Mouse (Mus musculus): ENCODE data around the gene Tlr12. TPM values are rescaled to one million over a fixed set of nuclear protein-coding genes. Genes with fewer than 3 reads are reported as not detected.
A peak's percentile ranks its signal among the peaks of the same experiment; 100 is the strongest.
"Not testable (repeated sequence)": the region's sequence is repeated elsewhere in the genome, so short reads cannot be mapped to it uniquely, and the experiment has no call there.

Gene Tlr12
- 0.04 TPM in 1 of 2 replicates, not detected in the other for total RNA-seq (2012; rRNA removed)
- total RNA-seq (2014; rRNA removed) = 0.12 and 0.31 TPM in 2 replicates
- 0.14 and 0.15 TPM in 2 replicates for polyA plus RNA-seq (2012; ENCODE audit: insufficient read length, low read depth)

DNA sequence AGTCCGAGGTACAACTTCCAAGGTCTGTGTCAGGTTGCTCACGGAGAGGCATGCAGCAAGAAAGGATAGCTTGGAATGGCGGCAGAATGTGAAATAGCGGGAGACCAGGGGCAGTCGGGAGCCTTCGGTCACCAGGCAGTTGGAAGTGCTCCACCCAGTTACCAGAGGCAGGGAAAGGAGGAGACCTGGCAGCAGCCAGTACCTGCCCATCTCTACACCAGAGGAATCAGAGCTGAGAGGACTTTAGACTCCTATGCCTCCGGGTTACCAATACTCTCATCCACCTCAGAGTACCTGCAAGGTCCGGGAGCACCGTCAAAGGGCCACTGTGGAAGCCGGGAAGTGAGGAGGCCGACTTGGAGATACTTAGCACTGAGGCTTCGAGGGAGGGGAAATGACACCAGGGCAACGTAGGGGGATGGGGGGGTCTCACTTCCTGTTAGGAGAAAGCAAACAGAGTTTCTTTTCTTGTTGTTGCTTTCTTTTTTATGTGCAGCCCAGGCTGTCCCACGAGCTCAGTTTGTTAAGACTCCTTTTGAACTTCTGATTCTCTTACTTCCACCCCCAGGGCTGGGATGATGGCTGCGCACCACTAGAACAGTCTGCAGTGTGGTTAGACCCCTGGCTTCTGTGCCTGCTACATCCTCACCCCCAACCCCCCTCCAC lies at the start of gene Tlr12:
Gene Tlr12, minus strand, starts transcription at position 374 of the 666 bp plus-strand sequence.
- TF ChIP-seq ELF1 (IDR thresholded peaks at IDR 0.05; ENCODE audit: low read depth, low read length) (0 out of 2 replicates have a peak, but pooled peaks have one; percentile 8), ZC3H11A (IDR thresholded peaks at IDR 0.05; ENCODE audit: low read depth, low read length) (no peak), NRF1 (IDR thresholded peaks at IDR 0.05; ENCODE audit: low read depth, low read length) (no peak)
- no peaks in the 10 kb centered on the region for H3K36me3 ChIP-seq (replicated peaks in 1 of 2; ENCODE audit: control insufficient read depth in 1 of 2, insufficient read depth in 1 of 2, low read length in 1 of 2)
- no peak within 1 kb of the TSS for H3K4me3 ChIP-seq (replicated peaks in 1 of 3; ENCODE audit: low read depth in 2 of 3, low read length in 2 of 3, poor library complexity in 1 of 3)
- no peak for DNase-seq (ENCODE audit: extremely low read depth)
- H3K27ac ChIP-seq (ENCODE audit: insufficient read depth, low read depth) = no peak within 1 kb of the TSS
- peaks cover 1% of the 10 kb centered on the region for H3K27me3 ChIP-seq (replicated peaks)
- in situ Hi-C loops (cut with MboI; ENCODE audit: low pct_ligation_motif_present, low pct_unique_long_range_greater_than_20kb, low sequenced_read_pairs) = no loop called here
- H3K4me1 ChIP-seq (ENCODE audit: control insufficient read depth in 1 of 2, insufficient read depth in 2 of 2) = peaks cover 8 to 56% of the 10 kb centered on the region in 2 experiments
- H3K9ac ChIP-seq (ENCODE audit: insufficient read depth, low read depth) = peak within 1 kb of the TSS; percentile 54
- H3K79me2 ChIP-seq (replicated peaks; ENCODE audit: control insufficient read depth, extremely low read depth, insufficient read depth, poor library complexity, severe bottlenecking) = no peaks in the 10 kb centered on the region
- H3K4me2 ChIP-seq (ENCODE audit: insufficient read depth, low read depth, poor library complexity, severe bottlenecking) = peak within 1 kb of the TSS; percentile 48
- dilution Hi-C loops (cut with MboI; ENCODE audit: extremely low pct_ligation_motif_present, extremely low pct_unique_long_range_greater_than_20kb, low sequenced_read_pairs) = no loop called here
- no peaks in the 10 kb centered on the region for H3K9me3 ChIP-seq (replicated peaks; ENCODE audit: low read length)

DNA sequence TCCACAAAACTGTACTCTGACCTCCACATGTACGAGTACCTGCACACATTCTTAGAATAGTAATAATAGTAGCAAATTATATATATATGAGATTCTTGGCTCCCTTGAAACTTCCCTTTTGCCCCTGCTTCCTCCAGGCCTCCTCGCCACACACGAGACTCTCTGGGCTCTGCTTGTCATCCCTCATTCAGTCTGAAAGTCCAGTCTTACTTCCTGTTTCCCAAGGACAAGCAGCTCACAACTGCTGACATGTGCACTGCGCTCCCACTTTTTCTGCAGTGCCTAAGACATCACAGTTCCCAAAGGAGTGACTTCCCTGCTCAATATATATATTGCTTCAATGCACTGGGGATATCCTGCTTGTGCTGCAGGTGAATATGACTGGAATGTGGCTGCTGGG lies 48.8 kb upstream of the Tlr12 start:
- H3K36me3 ChIP-seq (replicated peaks in 1 of 2; ENCODE audit: control insufficient read depth in 1 of 2, insufficient read depth in 1 of 2, low read length in 1 of 2); H3K9ac ChIP-seq (ENCODE audit: insufficient read depth, low read depth); dilution Hi-C loops (cut with MboI; ENCODE audit: extremely low pct_ligation_motif_present, extremely low pct_unique_long_range_greater_than_20kb, low sequenced_read_pairs); H3K79me2 ChIP-seq (replicated peaks; ENCODE audit: control insufficient read depth, extremely low read depth, insufficient read depth, poor library complexity, severe bottlenecking); H3K27me3 ChIP-seq (replicated peaks); H3K4me2 ChIP-seq (ENCODE audit: insufficient read depth, low read depth, poor library complexity, severe bottlenecking); DNase-seq (ENCODE audit: extremely low read depth); in situ Hi-C loops (cut with MboI; ENCODE audit: low pct_ligation_motif_present, low pct_unique_long_range_greater_than_20kb, low sequenced_read_pairs); H3K4me3 ChIP-seq (replicated peaks in 1 of 3; ENCODE audit: low read depth in 2 of 3, low read length in 2 of 3, poor library complexity in 1 of 3); H3K9me3 ChIP-seq (replicated peaks; ENCODE audit: low read length); H3K27ac ChIP-seq (ENCODE audit: insufficient read depth, low read depth): not testable (repeated sequence)
- H3K4me1 ChIP-seq (ENCODE audit: control insufficient read depth in 1 of 2, insufficient read depth in 2 of 2) = peaks cover 18 to 61% of the 10 kb centered on the region in 2 experiments

DNA sequence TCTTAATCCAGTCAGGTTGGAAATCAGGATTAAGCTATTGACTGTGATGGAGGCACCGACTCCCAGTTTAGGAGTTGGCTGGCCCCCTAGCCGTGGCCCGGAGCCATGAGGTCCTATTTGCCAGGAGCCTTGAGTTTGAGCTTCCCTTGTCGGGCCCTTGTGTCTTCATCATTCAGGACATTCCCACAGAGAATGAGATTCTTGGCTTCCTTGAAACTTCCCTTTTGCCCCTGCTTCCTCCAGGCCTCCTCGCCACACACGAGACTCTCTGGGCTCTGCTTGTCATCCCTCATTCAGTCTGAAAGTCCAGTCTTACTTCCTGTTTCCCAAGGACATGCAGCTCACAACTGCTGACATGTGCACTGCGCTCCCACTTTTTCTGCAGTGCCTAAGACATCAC lies 47.9 kb upstream of the Tlr12 start:
- H3K36me3 ChIP-seq (replicated peaks in 1 of 2; ENCODE audit: control insufficient read depth in 1 of 2, insufficient read depth in 1 of 2, low read length in 1 of 2); H3K4me2 ChIP-seq (ENCODE audit: insufficient read depth, low read depth, poor library complexity, severe bottlenecking); H3K27me3 ChIP-seq (replicated peaks); DNase-seq (ENCODE audit: extremely low read depth); H3K4me3 ChIP-seq (replicated peaks in 1 of 3; ENCODE audit: low read depth in 2 of 3, low read length in 2 of 3, poor library complexity in 1 of 3); H3K27ac ChIP-seq (ENCODE audit: insufficient read depth, low read depth); dilution Hi-C loops (cut with MboI; ENCODE audit: extremely low pct_ligation_motif_present, extremely low pct_unique_long_range_greater_than_20kb, low sequenced_read_pairs); H3K9ac ChIP-seq (ENCODE audit: insufficient read depth, low read depth); H3K79me2 ChIP-seq (replicated peaks; ENCODE audit: control insufficient read depth, extremely low read depth, insufficient read depth, poor library complexity, severe bottlenecking); in situ Hi-C loops (cut with MboI; ENCODE audit: low pct_ligation_motif_present, low pct_unique_long_range_greater_than_20kb, low sequenced_read_pairs); H3K9me3 ChIP-seq (replicated peaks; ENCODE audit: low read length): not testable (repeated sequence)
- peaks cover 24 to 68% of the 10 kb centered on the region in 2 experiments for H3K4me1 ChIP-seq (ENCODE audit: control insufficient read depth in 1 of 2, insufficient read depth in 2 of 2)

DNA sequence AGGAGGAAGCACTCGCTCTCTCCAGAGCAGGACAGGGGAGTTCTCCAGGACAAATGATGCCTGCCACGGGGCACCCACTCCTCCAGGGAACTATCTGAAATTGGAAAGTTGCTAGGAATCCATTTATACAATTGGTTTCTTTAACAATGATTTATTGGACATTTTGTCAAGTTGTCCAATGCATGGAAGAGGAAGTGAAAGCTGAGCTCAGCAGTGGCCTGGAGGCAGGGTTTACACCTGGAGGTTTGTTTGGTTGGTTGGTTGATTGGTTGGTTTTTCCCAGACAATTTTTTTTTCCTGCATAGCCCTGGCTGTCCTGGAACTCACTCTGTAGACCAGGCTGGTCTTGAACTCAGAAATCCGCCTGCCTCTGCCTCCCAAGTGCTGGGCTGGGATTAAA lies 45.6 kb upstream of the Tlr12 start:
- DNase-seq (ENCODE audit: extremely low read depth) = no peak
- no peak overlapping the region for H3K27ac ChIP-seq (ENCODE audit: insufficient read depth, low read depth)
- H3K9me3 ChIP-seq (replicated peaks; ENCODE audit: low read length) = no peaks in the 10 kb centered on the region
- in situ Hi-C loops (cut with MboI; ENCODE audit: low pct_ligation_motif_present, low pct_unique_long_range_greater_than_20kb, low sequenced_read_pairs) = no loop called here
- H3K9ac ChIP-seq (ENCODE audit: insufficient read depth, low read depth) = no peak overlapping the region
- H3K36me3 ChIP-seq (replicated peaks in 1 of 2; ENCODE audit: control insufficient read depth in 1 of 2, insufficient read depth in 1 of 2, low read length in 1 of 2) = no peaks in the 10 kb centered on the region
- dilution Hi-C loops (cut with MboI; ENCODE audit: extremely low pct_ligation_motif_present, extremely low pct_unique_long_range_greater_than_20kb, low sequenced_read_pairs) = no loop called here
- H3K27me3 ChIP-seq (replicated peaks) = no peaks in the 10 kb centered on the region
- TF ChIP-seq EP300 (IDR thresholded peaks at IDR 0.05; ENCODE audit: low read length) (peak; percentile 79), ZNF384 (IDR thresholded peaks at IDR 0.05; ENCODE audit: low read depth, low read length) (0 out of 2 replicates have a peak, but pooled peaks have one; percentile 42), CHD2 (IDR thresholded peaks at IDR 0.05; ENCODE audit: low read length) (no peak), NRF1 (IDR thresholded peaks at IDR 0.05; ENCODE audit: low read depth, low read length) (no peak), IRF4 (IDR thresholded peaks at IDR 0.05; ENCODE audit: low read depth, low read length) (peak; percentile 77), TCF12 (IDR thresholded peaks at IDR 0.05; ENCODE audit: low read depth, low read length) (0 out of 2 replicates have a peak, but pooled peaks have one; percentile 55), SMC3 (IDR thresholded peaks at IDR 0.05; ENCODE audit: low read depth, low read length) (no peak)
- H3K4me1 ChIP-seq (ENCODE audit: control insufficient read depth in 1 of 2, insufficient read depth in 2 of 2) = peaks cover 28 to 70% of the 10 kb centered on the region in 2 experiments
- H3K4me2 ChIP-seq (ENCODE audit: insufficient read depth, low read depth, poor library complexity, severe bottlenecking) = no peak overlapping the region
- H3K4me3 ChIP-seq (replicated peaks in 1 of 3; ENCODE audit: low read depth in 2 of 3, low read length in 2 of 3, poor library complexity in 1 of 3) = no peak overlapping the region
- no peaks in the 10 kb centered on the region for H3K79me2 ChIP-seq (replicated peaks; ENCODE audit: control insufficient read depth, extremely low read depth, insufficient read depth, poor library complexity, severe bottlenecking)

All from CH12.LX (cell line).